Mouse (Mus musculus): ENCODE data around the gene F2rl1.

- no peak for TF ChIP-seq CTCF (IDR thresholded peaks at IDR 0.05 in 2 of 3, conservative IDR thresholded peaks at IDR 0.05 in 1 of 3; ENCODE audit: control insufficient read depth in 1 of 3, insufficient read depth in 1 of 3, low read depth in 2 of 3, low read length in 3 of 3, poor library complexity in 1 of 3, severe bottlenecking in 1 of 3)
- TF ChIP-seq CHD1 (IDR thresholded peaks at IDR 0.05; ENCODE audit: low read depth, low read length) = no peak
- TF ChIP-seq BHLHE40 (IDR thresholded peaks at IDR 0.05; ENCODE audit: borderline replicate concordance, low read depth, low read length) = peak; percentile 48; the same call in 1 of the 2 replicates
- no peak for TF ChIP-seq NELFE (IDR thresholded peaks at IDR 0.05; ENCODE audit: low read depth, low read length)
- no peak for TF ChIP-seq MAFK (IDR thresholded peaks at IDR 0.05; ENCODE audit: borderline replicate concordance, low read depth, low read length)
- TF ChIP-seq POLR2A (IDR thresholded peaks at IDR 0.05; ENCODE audit: control insufficient read depth in 1 of 2, insufficient read depth in 1 of 2, low read depth in 1 of 2, low read length in 2 of 2, poor library complexity in 1 of 2) = no peak
- TF ChIP-seq EP300 (IDR thresholded peaks at IDR 0.05; ENCODE audit: low read depth in 1 of 2, low read length in 2 of 2) = peak; percentile 78 to 93
- TF ChIP-seq NRF1 (IDR thresholded peaks at IDR 0.05; ENCODE audit: insufficient read depth, low read depth, low read length, poor library complexity, severe bottlenecking) = no peak
- no peak for TF ChIP-seq USF2 (IDR thresholded peaks at IDR 0.05; ENCODE audit: borderline replicate concordance in 1 of 2, insufficient read depth in 1 of 2, low read depth in 1 of 2, low read length in 2 of 2)
- peak; percentile 87 for TF ChIP-seq TCF12 (IDR thresholded peaks at IDR 0.05; ENCODE audit: low read depth, low read length)
These were observed 47.9 kb downstream of the F2rl1 start for GRCm38 (mm10) chr13:95477173-95477572.

Measured in MEL (cell line).